Mouse (Mus musculus): ENCODE results near the gene Ccsap. TPM values are rescaled to one million over a fixed set of nuclear protein-coding genes. Genes with fewer than 3 reads are reported as not detected.

The Ccsap gene
- polyA plus RNA-seq, 1 experiment from 2014 or later = 1.2 TPM

DNA sequence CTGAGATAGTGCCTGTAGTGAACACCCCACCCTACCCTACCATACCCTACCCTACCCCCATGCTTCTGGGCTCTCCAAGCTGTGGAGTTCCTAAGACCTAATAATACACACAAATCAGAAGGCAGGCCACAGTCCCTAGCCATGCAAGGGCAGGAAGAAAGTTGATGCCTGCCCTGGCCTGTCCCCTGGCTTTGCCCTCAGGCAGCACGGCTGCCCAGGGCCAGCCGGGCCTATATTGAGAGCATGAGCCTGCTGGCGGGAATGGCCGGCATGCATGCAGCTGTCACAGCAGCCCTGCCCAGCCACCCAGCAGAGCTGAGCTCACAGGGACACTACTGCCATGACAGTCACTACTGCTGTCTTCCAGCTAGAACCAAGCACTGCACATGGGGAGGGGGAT, 23.1 kb upstream of the Ccsap start:
- 0 out of 2 replicates have a peak, but pooled peaks cover 6% of the 10 kb centered on the region for H3K27me3 ChIP-seq (ENCODE audit: insufficient read depth, low read length)
- H3K9me3 ChIP-seq (ENCODE audit: low read length) = no peaks in the 10 kb centered on the region
- H3K27ac ChIP-seq (ENCODE audit: low read depth) = no peak overlapping the region
- H3K4me3 ChIP-seq (ENCODE audit: low read depth, low read length) = no peak overlapping the region
- ATAC-seq (no peak), DNase-seq (no peak)
- H3K4me2 ChIP-seq (ENCODE audit: low read depth, low read length) = no peak overlapping the region
- H3K9ac ChIP-seq (replicated peaks) = no peak overlapping the region
- TF ChIP-seq CTCF (IDR thresholded peaks at IDR 0.05; ENCODE audit: low read depth) (no peak), EP300 (IDR thresholded peaks at IDR 0.05; ENCODE audit: low read depth) (no peak)
- WGBS (ENCODE audit: insufficient replicate concordance) = 77% methylated on average over 4 of the region's 4 CpGs
- no peaks in the 10 kb centered on the region for H3K4me1 ChIP-seq (ENCODE audit: insufficient read depth)
- no peaks in the 10 kb centered on the region for H3K36me3 ChIP-seq (replicated peaks; ENCODE audit: insufficient read depth, low read length)

DNA sequence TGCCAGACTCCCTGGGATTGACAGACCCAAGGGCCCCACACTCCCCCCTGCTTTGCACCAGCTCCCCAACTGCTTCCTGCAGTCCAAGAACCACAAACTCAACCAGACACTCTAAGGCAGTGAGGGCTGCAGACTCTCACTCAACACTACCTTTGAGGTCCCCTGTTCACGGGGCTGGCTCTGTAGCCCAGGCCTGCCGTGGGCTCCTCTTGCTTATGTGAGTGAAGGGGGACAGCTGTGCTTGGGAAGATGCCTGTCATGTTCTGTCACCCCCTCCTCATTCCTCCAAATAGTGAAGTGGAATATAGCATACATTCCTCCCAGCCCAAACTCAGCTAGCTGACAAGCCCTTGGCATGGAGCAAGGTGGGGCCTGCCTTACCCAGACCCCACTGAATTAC, 22.4 kb upstream of the Ccsap start:
- no peak for DNase-seq
- no peak overlapping the region for H3K4me2 ChIP-seq (ENCODE audit: low read depth, low read length)
- H3K4me1 ChIP-seq (ENCODE audit: insufficient read depth) = no peaks in the 10 kb centered on the region
- no peak for ATAC-seq
- H3K36me3 ChIP-seq (replicated peaks; ENCODE audit: insufficient read depth, low read length) = no peaks in the 10 kb centered on the region
- H3K27ac ChIP-seq (ENCODE audit: low read depth) = no peak overlapping the region
- H3K27me3 ChIP-seq (ENCODE audit: insufficient read depth, low read length) = 0 out of 2 replicates have a peak, but pooled peaks cover 6% of the 10 kb centered on the region
- no peaks in the 10 kb centered on the region for H3K9me3 ChIP-seq (ENCODE audit: low read length)
- no peak overlapping the region for H3K4me3 ChIP-seq (ENCODE audit: low read depth, low read length)
- TF ChIP-seq CTCF (IDR thresholded peaks at IDR 0.05; ENCODE audit: low read depth) = no peak
- TF ChIP-seq EP300 (IDR thresholded peaks at IDR 0.05; ENCODE audit: low read depth) = no peak
- 38% methylated on average over 2 of the region's 2 CpGs for WGBS (ENCODE audit: insufficient replicate concordance)
- H3K9ac ChIP-seq (replicated peaks) = no peak overlapping the region

DNA sequence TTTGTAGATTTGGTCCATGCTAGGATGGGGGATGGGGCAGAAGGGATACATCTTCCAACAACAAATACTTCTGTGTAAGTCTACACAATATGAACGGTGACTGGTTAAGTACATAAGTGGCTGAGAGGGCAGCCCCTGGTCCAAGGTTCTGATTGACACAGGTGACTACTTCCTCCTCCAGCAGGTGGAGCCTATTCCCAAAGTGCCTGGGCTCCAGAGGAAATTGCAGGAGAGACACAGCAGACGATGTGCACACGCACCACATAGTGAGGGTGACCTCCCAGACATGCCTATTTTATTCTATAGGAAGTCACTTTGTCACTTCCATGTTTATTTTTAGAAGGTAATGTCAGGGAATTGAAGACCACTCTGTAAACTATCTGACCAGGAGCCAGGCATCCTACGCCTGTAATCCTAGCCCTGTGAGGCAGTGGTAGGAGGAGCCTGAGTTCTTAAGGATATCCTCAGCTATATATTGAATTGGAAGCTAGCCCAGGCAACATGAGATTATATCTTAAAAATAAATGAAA, 20.9 kb upstream of the Ccsap start:
- TF ChIP-seq CTCF (IDR thresholded peaks at IDR 0.05; ENCODE audit: low read depth) (0 out of 2 replicates have a peak, but pooled peaks have one; percentile 11), EP300 (IDR thresholded peaks at IDR 0.05; ENCODE audit: low read depth) (no peak)
- DNase-seq (no peak), ATAC-seq (no peak)
- H3K4me1 ChIP-seq (ENCODE audit: insufficient read depth) = no peaks in the 10 kb centered on the region
- 0 out of 2 replicates have a peak, but pooled peaks cover 6% of the 10 kb centered on the region for H3K27me3 ChIP-seq (ENCODE audit: insufficient read depth, low read length)
- no peak overlapping the region for H3K27ac ChIP-seq (ENCODE audit: low read depth)
- H3K4me2 ChIP-seq (ENCODE audit: low read depth, low read length) = no peak overlapping the region
- 34% methylated on average over 4 of the region's 4 CpGs for WGBS (ENCODE audit: insufficient replicate concordance)
- H3K9ac ChIP-seq (replicated peaks) = no peak overlapping the region
- H3K9me3 ChIP-seq (ENCODE audit: low read length) = no peaks in the 10 kb centered on the region
- H3K36me3 ChIP-seq (replicated peaks; ENCODE audit: insufficient read depth, low read length) = no peaks in the 10 kb centered on the region
- no peak overlapping the region for H3K4me3 ChIP-seq (ENCODE audit: low read depth, low read length)

DNA sequence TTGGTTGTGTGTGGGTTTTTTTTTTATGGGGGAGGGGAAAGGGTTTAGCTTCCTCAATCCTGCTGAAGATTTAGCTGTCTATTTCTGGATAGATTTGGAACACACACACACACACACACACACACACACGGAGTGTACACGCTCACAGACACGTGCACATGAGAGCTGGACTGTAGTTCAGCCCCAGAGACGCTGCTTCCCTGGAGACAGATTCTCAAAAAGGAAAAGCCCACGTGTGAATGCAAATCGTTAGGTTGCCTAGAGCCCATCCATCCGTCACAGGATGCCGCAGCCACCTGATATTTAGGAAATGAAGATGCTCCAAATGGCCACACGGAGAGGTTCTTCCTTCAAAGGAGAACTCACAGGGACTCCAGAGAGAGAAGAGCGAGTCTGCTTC, 20.3 kb upstream of the Ccsap start:
- H3K36me3 ChIP-seq (replicated peaks; ENCODE audit: insufficient read depth, low read length) = no peaks in the 10 kb centered on the region

DNA sequence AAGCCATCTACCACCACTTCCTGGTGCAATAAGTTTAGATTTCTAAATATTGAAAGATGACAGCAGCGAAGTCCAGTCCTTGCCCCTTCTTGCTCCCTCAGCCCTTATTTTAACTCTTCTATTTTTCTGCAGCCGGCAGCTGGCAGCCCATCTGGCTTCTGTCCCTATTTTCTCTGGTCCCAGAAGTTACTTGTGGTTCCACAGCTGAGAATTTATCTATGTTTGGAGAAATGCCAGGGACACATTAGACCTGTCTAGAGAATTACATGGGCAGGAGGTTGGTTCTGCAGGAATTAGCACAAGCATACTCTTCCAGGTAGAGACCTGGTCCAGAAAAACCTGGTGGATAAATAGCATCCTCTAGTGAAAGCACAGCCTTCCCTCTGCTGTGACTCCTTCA, 17.9 kb upstream of the Ccsap start:
- Histone ChIP-seq H3K9me3 (ENCODE audit: low read length) (no peaks in the 10 kb centered on the region), H3K27me3 (ENCODE audit: insufficient read depth, low read length) (no peaks in the 10 kb centered on the region), H3K36me3 (replicated peaks; ENCODE audit: insufficient read depth, low read length) (no peaks in the 10 kb centered on the region), H3K4me2 (ENCODE audit: low read depth, low read length) (no peak overlapping the region), H3K27ac (ENCODE audit: low read depth) (no peak overlapping the region), H3K9ac (replicated peaks) (no peak overlapping the region), H3K4me3 (ENCODE audit: low read depth, low read length) (no peak overlapping the region), H3K4me1 (ENCODE audit: insufficient read depth) (no peaks in the 10 kb centered on the region)
- TF ChIP-seq CTCF (IDR thresholded peaks at IDR 0.05; ENCODE audit: low read depth) (no peak), EP300 (IDR thresholded peaks at IDR 0.05; ENCODE audit: low read depth) (no peak)
- 55% methylated on average over 2 of the region's 2 CpGs for WGBS (ENCODE audit: insufficient replicate concordance)
- no peak for DNase-seq
- no peak for ATAC-seq

More for the DNA sequence above, 20.3 kb upstream of the Ccsap start:
- H3K4me2 ChIP-seq (ENCODE audit: low read depth, low read length) = no peak overlapping the region
- no peaks in the 10 kb centered on the region for H3K9me3 ChIP-seq (ENCODE audit: low read length)
- H3K9ac ChIP-seq (replicated peaks) = no peak overlapping the region
- H3K27me3 ChIP-seq (ENCODE audit: insufficient read depth, low read length) = 0 out of 2 replicates have a peak, but pooled peaks cover 2% of the 10 kb centered on the region
- 41% methylated on average over 10 of the region's 10 CpGs for WGBS (ENCODE audit: insufficient replicate concordance)
- no peaks in the 10 kb centered on the region for H3K4me1 ChIP-seq (ENCODE audit: insufficient read depth)
- ATAC-seq = no peak
- DNase-seq = no peak
- no peak overlapping the region for H3K27ac ChIP-seq (ENCODE audit: low read depth)
- H3K4me3 ChIP-seq (ENCODE audit: low read depth, low read length) = no peak overlapping the region
- no peak for TF ChIP-seq EP300 (IDR thresholded peaks at IDR 0.05; ENCODE audit: low read depth)
- TF ChIP-seq CTCF (IDR thresholded peaks at IDR 0.05; ENCODE audit: low read depth) = no peak

DNA sequence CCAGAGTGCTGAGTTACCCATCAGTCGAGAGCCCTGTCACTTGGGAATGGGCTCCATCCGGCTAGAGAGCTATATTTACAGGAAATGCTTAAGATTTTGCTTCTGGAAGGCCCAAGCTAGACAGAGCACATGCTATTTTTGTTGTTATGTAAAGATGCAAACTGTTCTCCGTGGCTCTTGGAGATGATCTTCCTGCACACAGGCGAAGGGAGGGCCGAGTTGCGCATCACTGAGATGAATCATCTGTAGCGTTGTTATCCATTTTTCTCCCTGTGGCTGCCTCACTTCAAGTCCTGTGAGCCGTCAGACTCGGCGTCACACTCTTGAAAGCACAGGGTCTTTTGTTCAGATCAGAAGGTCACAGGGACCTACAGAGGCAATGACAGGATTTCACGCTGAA, 14.3 kb upstream of the Ccsap start:
- H3K36me3 ChIP-seq (replicated peaks; ENCODE audit: insufficient read depth, low read length) = no peaks in the 10 kb centered on the region
- H3K4me3 ChIP-seq (ENCODE audit: low read depth, low read length) = no peak overlapping the region
- no peak overlapping the region for H3K27ac ChIP-seq (ENCODE audit: low read depth)
- no peak for TF ChIP-seq CTCF (IDR thresholded peaks at IDR 0.05; ENCODE audit: low read depth)
- TF ChIP-seq EP300 (IDR thresholded peaks at IDR 0.05; ENCODE audit: low read depth) = no peak
- H3K9ac ChIP-seq (replicated peaks) = no peak overlapping the region
- no peaks in the 10 kb centered on the region for H3K27me3 ChIP-seq (ENCODE audit: insufficient read depth, low read length)
- DNase-seq (no peak), ATAC-seq (no peak)
- no peaks in the 10 kb centered on the region for H3K9me3 ChIP-seq (ENCODE audit: low read length)
- no peaks in the 10 kb centered on the region for H3K4me1 ChIP-seq (ENCODE audit: insufficient read depth)
- no peak overlapping the region for H3K4me2 ChIP-seq (ENCODE audit: low read depth, low read length)
- WGBS (ENCODE audit: insufficient replicate concordance) = 81% methylated on average over 11 of the region's 11 CpGs
